Mouse (Mus musculus) E14TG2a.4 (cell line): ENCODE data around the gene Chmp1a.

Experiments used
- CTCF ChIP-seq: conservative IDR thresholded peaks from 2 replicates; pipeline ENCODE4 v1.5.1; 2014; ENCODE audit warnings: low read length
- NANOG ChIP-seq: IDR thresholded peaks from 2 replicates; pipeline ENCODE4 v1.6.1; 2014; ENCODE audit warnings: borderline replicate concordance, low read length, mixed read lengths

GRCm38 (mm10) chr8:123156070-123156773 is 56.3 kb downstream of the Chmp1a start:
- TF ChIP-seq CTCF = no peak
- no peak for TF ChIP-seq NANOG
